Comparison of ENCODE assay signal across 21 mouse cellular contexts in the genomic region with DNA sequence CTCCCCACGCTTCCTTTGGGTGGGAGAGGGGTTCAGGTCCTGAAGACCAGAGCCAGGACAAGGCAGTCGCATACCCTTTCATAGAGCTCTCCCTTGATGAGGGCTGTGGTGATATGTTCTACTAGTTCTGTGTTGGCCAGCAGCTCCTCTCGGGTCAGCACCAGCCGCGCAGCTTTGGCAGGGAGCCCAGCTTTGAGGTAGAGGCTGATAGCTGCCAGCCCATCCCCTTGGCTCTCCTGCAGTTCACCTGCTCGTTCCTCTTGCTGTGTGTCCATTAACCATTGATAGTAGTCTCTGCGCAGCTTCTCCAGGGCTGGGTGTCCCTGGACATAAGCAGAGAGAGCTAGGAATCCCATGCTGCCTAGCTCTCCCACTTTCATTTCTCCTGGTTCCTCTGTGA. TPM values are rescaled to one million over a fixed set of nuclear protein-coding genes. Genes with fewer than 3 reads are reported as not detected.
DNase-seq lines count a peak whose midpoint lies in the region; ATAC-seq and TF ChIP-seq lines count a peak whose summit lies in the region.
"Had no signal": no experiment of that assay in that cellular context is flagged by ENCODE, and none has a peak within 500 bp of the region (broad histone marks: within the 10 kb centered on the region; RNA-seq: fewer than 3 reads in every experiment).

No protein-coding gene starts in this region.

- DNase-seq in cerebellum, adult 2 months: peak; percentile 44 to 52
- peak; percentile 62 to 76 for DNase-seq in cerebellum, postnatal 25 days
- DNase-seq in cerebellum, adult 11-12 months: no peak
- DNase-seq in heart, postnatal 10 days: peak; percentile 35 to 36
- no peak for DNase-seq in heart, postnatal 25 days (ENCODE audit: low spot score)
- peak; percentile 30 to 57 for DNase-seq in cerebellum, postnatal 36 days
- DNase-seq: adrenal gland, postnatal 10 days; gastrocnemius, postnatal 10 days; kidney, adult 11 months; kidney, adult 9 months had no signal

- no peak overlapping the region for H3K4me3 ChIP-seq in cerebellum, adult 2 months (replicated peaks; ENCODE audit: insufficient read depth, low read depth, low read length)
- H3K4me3 ChIP-seq: embryonic facial prominence, embryonic 12.5 days; forebrain, embryonic 15.5 days; heart, embryonic 12.5 days; hindbrain, embryonic 13.5 days had no signal

- intact Hi-C loops in heart, postnatal 10 days (cut with DNase I): no loop called here
- intact Hi-C loops in heart, postnatal 25 days (cut with DNase I): no loop called here

- 44% methylated on average over 7 of the region's 7 CpGs for WGBS in cerebellum, adult 2 months

- no peak for TF ChIP-seq CTCF in cerebellum, adult 2 months (IDR thresholded peaks at IDR 0.05; ENCODE audit: borderline replicate concordance, insufficient read depth, low read depth, low read length)

- no peak overlapping the region for H3K27ac ChIP-seq in cerebellum, adult 2 months (ENCODE audit: insufficient read depth, low read length)
- H3K27ac ChIP-seq: embryonic facial prominence, embryonic 12.5 days; forebrain, embryonic 15.5 days; hindbrain, postnatal 0 days had no signal

- H3K4me1 ChIP-seq in cerebellum, adult 2 months (ENCODE audit: control insufficient read depth, insufficient read depth, low read length): peaks cover 3% of the 10 kb centered on the region
- H3K4me1 ChIP-seq: embryonic facial prominence, embryonic 12.5 days; forebrain, embryonic 15.5 days; heart, embryonic 12.5 days; hindbrain, embryonic 13.5 days had no signal

- ATAC-seq in cerebellum, adult (ENCODE audit: insufficient number of reproducible peaks, low FRiP score, low TSS enrichment): no peak
- ATAC-seq: forebrain, embryonic 15.5 days; hindbrain, postnatal 0 days had no signal

- no peak for TF ChIP-seq POLR2A in cerebellum, adult 2 months (IDR thresholded peaks at IDR 0.05; ENCODE audit: borderline replicate concordance, insufficient read depth, low read length)

- H3K27me3 ChIP-seq in cerebellum, adult 2 months (ENCODE audit: control insufficient read depth, insufficient read depth, low read length): no peaks in the 10 kb centered on the region
- H3K27me3 ChIP-seq: embryonic facial prominence, embryonic 12.5 days; forebrain, embryonic 15.5 days; heart, embryonic 12.5 days; hindbrain, embryonic 13.5 days had no signal

RNA-seq across cellular contexts. Expression of gene Krtcap3, which starts 14.6 kb away (rescaled TPM):
- polyA plus RNA-seq in cerebellum, adult 2 months (2012; rRNA removed): 4.3 and 5.2 TPM in 2 replicates
- total RNA-seq in heart, postnatal 10 days (2021): 1 to 10 TPM; 2.1 to 2.5 TPM
- 1 to 10 TPM; 1.3 to 1.7 TPM for total RNA-seq in heart, postnatal 25 days (2021)

RNA-seq across cellular contexts. Expression of gene Ift172, which starts 24.8 kb away (rescaled TPM):
- polyA plus RNA-seq in cerebellum, adult 2 months (2012; rRNA removed): 69.3 and 75.3 TPM in 2 replicates
- total RNA-seq in heart, postnatal 10 days (2021): 10 to 100 TPM; 34.1 to 40.4 TPM
- 10 to 100 TPM; 39.7 to 41.8 TPM for total RNA-seq in heart, postnatal 25 days (2021)

RNA-seq across cellular contexts. Expression of gene Gm9970, which starts 25.1 kb away (rescaled TPM):
- 0.48 TPM in 1 of 2 replicates, not detected in the other for polyA plus RNA-seq in cerebellum, adult 2 months (2012; rRNA removed)
- 1 to 10 TPM in 1 of 2 experiments, not detected in 1; 1.0 TPM for total RNA-seq in heart, postnatal 10 days (2021)
- not detected for total RNA-seq in heart, postnatal 25 days (2021)
- total RNA-seq: gastrocnemius, postnatal 10 days; hematopoietic stem cell, adult 5-6 weeks; MEL had no signal
- polyA plus RNA-seq: brain, embryonic 14.5 days; cortical plate, adult 2 months; forebrain, embryonic 11.5 days; hindbrain, embryonic 13.5 days had no signal

RNA-seq across cellular contexts. Expression of gene Nrbp1, which starts 25.4 kb away (rescaled TPM):
- 143 and 148 TPM in 2 replicates for polyA plus RNA-seq in cerebellum, adult 2 months (2012; rRNA removed)
- total RNA-seq in heart, postnatal 10 days (2021): 10 to 100 TPM; 83.8 to 85.2 TPM
- 10 to 100 TPM; 74.3 to 80.5 TPM for total RNA-seq in heart, postnatal 25 days (2021)

RNA-seq across cellular contexts. Expression of gene Fndc4, which starts 29.8 kb away (rescaled TPM):
- 184 and 190 TPM in 2 replicates for polyA plus RNA-seq in cerebellum, adult 2 months (2012; rRNA removed)
- total RNA-seq in heart, postnatal 10 days (2021): 10 to 100 TPM in 1 of 2 experiments, 1 to 10 TPM in 1; 3.6 to 10.3 TPM
- 1 to 10 TPM; 3.6 to 4.1 TPM for total RNA-seq in heart, postnatal 25 days (2021)
- total RNA-seq: MEL had no signal

Comparison
In these comparisons a context has a peak if more than half of its experiments do, and no peak if none do; other contexts are left out.
1. DNase-seq: peak in cerebellum, adult 2 months (2 of 2), cerebellum, postnatal 25 days (2 of 2), heart, postnatal 10 days (2 of 2) and cerebellum, postnatal 36 days (2 of 2); none in cerebellum, adult 11-12 months (single experiment) and heart, postnatal 25 days (single experiment).